Mouse (Mus musculus): ENCODE results near the gene Slc9a9.

DNA sequence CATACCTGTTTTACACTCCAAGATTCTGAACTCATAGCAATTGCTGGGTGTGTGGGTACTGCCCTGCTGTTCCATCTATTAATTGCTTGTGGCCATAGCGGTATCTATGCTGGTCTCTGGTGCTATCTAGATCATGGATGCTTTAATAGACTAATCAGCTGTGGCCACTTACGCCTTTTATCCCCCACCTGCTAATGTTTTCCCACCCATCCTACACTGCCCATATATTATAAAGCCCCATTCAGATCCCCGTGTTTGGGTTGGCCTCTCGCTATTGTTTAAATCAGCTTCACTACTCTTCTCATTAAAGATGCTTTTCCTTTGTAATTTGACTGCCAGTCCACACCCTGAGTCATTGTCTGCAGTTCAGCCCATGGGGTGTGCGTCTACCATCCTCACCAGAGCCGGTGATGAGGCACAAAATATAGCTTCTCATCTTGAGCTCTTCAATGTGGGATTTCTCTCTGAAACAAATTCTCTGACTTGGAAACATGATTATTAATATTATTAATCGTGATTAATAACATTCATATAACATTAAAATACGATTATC lies 168.8 kb downstream of the Slc9a9 start:
- TF ChIP-seq CEBPB (IDR thresholded peaks at IDR 0.05; ENCODE audit: low read depth), result no peak
- TF ChIP-seq CTCF (IDR thresholded peaks at IDR 0.05; ENCODE audit: control insufficient read depth, insufficient read depth, insufficient read length), result no peak
- no peak for TF ChIP-seq MAX (IDR thresholded peaks at IDR 0.05)

All from C2C12 (cell line).